Mouse (Mus musculus) bone marrow macrophage, adult 2 months (primary cell): ENCODE results near the gene Tmem229a.

ENCODE experiments used
- CTCF ChIP-seq: IDR thresholded peaks from 2 replicates; pipeline ENCODE4 v1.5.1; 2012; ENCODE audit warnings: low read depth, mild to moderate bottlenecking, low read length, moderate library complexity
- POLR2A ChIP-seq: IDR thresholded peaks from 2 replicates; pipeline ENCODE4 v1.6.1; 2012; ENCODE audit warnings: mild to moderate bottlenecking, low read depth, low read length, borderline replicate concordance

- TF ChIP-seq POLR2A (no peak), CTCF (no peak)
Observed at GRCm38 (mm10) chr6:24993754-24994153, 37.7 kb upstream of the Tmem229a start.
